Mouse (Mus musculus) cerebellum, adult 2 months (tissue): ENCODE data around the gene Scaf8. TPM values are rescaled to one million over a fixed set of nuclear protein-coding genes. Genes with fewer than 3 reads are reported as not detected.
"Not testable (repeated sequence)": the region's sequence is repeated elsewhere in the genome, so short reads cannot be mapped to it uniquely, and the experiment has no call there.

Source experiments
- DNase-seq, 2 experiments: peaks; one replicate each; pipeline ENCODE4 v3.0.0; 2021
- H3K27ac ChIP-seq: fragments of 200-500 bp; 2 replicates; pipeline ENCODE4 v1.5.1; 2012; ENCODE audit warnings: low read length, control low read depth, inconsistent platforms; ENCODE audit not compliant: insufficient read depth
- H3K27me3 ChIP-seq: fragments of 200-500 bp; 2 replicates; pipeline ENCODE4 v1.6.1; 2012; ENCODE audit warnings: inconsistent platforms, mild to moderate bottlenecking, low read length, moderate library complexity; ENCODE audit not compliant: control insufficient read depth, insufficient read depth
- H3K4me1 ChIP-seq: fragments of 200-500 bp; 2 replicates; pipeline ENCODE4 v1.6.1; 2011; ENCODE audit warnings: low read length; ENCODE audit not compliant: control insufficient read depth, insufficient read depth
- H3K4me3 ChIP-seq: fragments of 200-500 bp; replicated peaks from 2 replicates; pipeline ENCODE3; 2011; ENCODE audit warnings: mild to moderate bottlenecking, low read depth, low read length, control low read depth; ENCODE audit not compliant: insufficient read depth
- CTCF ChIP-seq: fragments of 200-500 bp; IDR thresholded peaks from 2 replicates; pipeline ENCODE4 v1.5.1; 2011; ENCODE audit warnings: low read depth, mild to moderate bottlenecking, control low read depth, low read length, moderate library complexity, borderline replicate concordance; ENCODE audit not compliant: insufficient read depth
- POLR2A ChIP-seq: fragments of 200-500 bp; IDR thresholded peaks from 2 replicates; pipeline ENCODE4 v1.6.1; 2011; ENCODE audit warnings: low read length, control low read depth, borderline replicate concordance; ENCODE audit not compliant: insufficient read depth
- WGBS: fragments of 180-500 bp; shearing (Covaris S2); methylation state at CpG from one replicate; pipeline ENCODE4 v1.1.7; 2018; 5-methylcytosine and 5-hydroxymethylcytosine counted together
- polyA plus RNA-seq: library from polyadenylated mRNA; depleted of rRNA; stranded (reverse); fragments of >200 nt; gene quantifications from 2 replicates; pipeline ENCODE4 v1.2.3, GENCODE M21; 2012

Scaf8 gene
- polyA plus RNA-seq, 1 experiment, result 35.1 TPM

- peak; percentile 67 to 77 for DNase-seq
- H3K4me1 ChIP-seq, H3K27ac ChIP-seq, H3K27me3 ChIP-seq: not testable (repeated sequence)
- H3K4me3 ChIP-seq, result peak overlapping the region; percentile 21
- TF ChIP-seq CTCF, result peak; percentile 38; the same call in 1 of the 2 replicates
- 2% methylated on average over 25 of the region's 25 CpGs for WGBS
Observed at GRCm38 (mm10) chr17:3082756-3083749, 31.7 kb upstream of the Scaf8 start.

- Histone ChIP-seq H3K4me3 (peak overlapping the region; percentile 70), H3K4me1 (no peaks in the 10 kb centered on the region), H3K27ac (peak overlapping the region; percentile 98), H3K27me3 (no peaks in the 10 kb centered on the region)
- under 1% methylated on average over 40 of the region's 40 CpGs for WGBS
- DNase-seq, result peak; percentile 95 to 96
- TF ChIP-seq POLR2A, result peak; percentile 67; the same call in 1 of the 2 replicates
- no peak for TF ChIP-seq CTCF
Observed at GRCm38 (mm10) chr17:3083886-3084550, 30.8 kb upstream of the Scaf8 start.

- H3K4me1 ChIP-seq, result no peaks in the 10 kb centered on the region
- peak overlapping the region; percentile 96 for H3K27ac ChIP-seq
- under 1% methylated on average over 31 of the region's 31 CpGs for WGBS
- TF ChIP-seq POLR2A (no peak), CTCF (peak; percentile 48; the same call in 1 of the 2 replicates)
- peak; percentile 71 to 78 for DNase-seq
- peak overlapping the region; percentile 70 for H3K4me3 ChIP-seq
- no peaks in the 10 kb centered on the region for H3K27me3 ChIP-seq
Observed at GRCm38 (mm10) chr17:3084551-3084930, 30.2 kb upstream of the Scaf8 start.

- H3K27me3 ChIP-seq, result no peaks in the 10 kb centered on the region
- no peak for DNase-seq
- TF ChIP-seq CTCF, result no peak
- TF ChIP-seq POLR2A, result no peak
- WGBS, result 68% methylated on average over 3 of the region's 3 CpGs
- no peak overlapping the region for H3K27ac ChIP-seq
- H3K4me3 ChIP-seq, result no peak overlapping the region
- H3K4me1 ChIP-seq, result no peaks in the 10 kb centered on the region
Observed at GRCm38 (mm10) chr17:3085152-3085551, 29.6 kb upstream of the Scaf8 start.

GRCm38 (mm10) chr17:3092682-3093081 lies 22.1 kb upstream of the Scaf8 start:
- WGBS, result 48% methylated on average over 4 of the region's 4 CpGs
- H3K4me1 ChIP-seq, result no peaks in the 10 kb centered on the region
- no peaks in the 10 kb centered on the region for H3K27me3 ChIP-seq
- H3K27ac ChIP-seq, result no peak overlapping the region
- no peak overlapping the region for H3K4me3 ChIP-seq
- TF ChIP-seq POLR2A, result no peak
- TF ChIP-seq CTCF, result no peak
- no peak for DNase-seq

- not testable (repeated sequence) for H3K27me3 ChIP-seq, H3K4me3 ChIP-seq, H3K4me1 ChIP-seq, DNase-seq, H3K27ac ChIP-seq
- WGBS, result 78% methylated on average over 1 of the region's 1 CpGs
Observed at GRCm38 (mm10) chr17:3099273-3099672, 15.5 kb upstream of the Scaf8 start.

GRCm38 (mm10) chr17:3102336-3103165 lies 12.2 kb upstream of the Scaf8 start:
- TF ChIP-seq CTCF, result no peak
- TF ChIP-seq POLR2A, result no peak
- H3K27ac ChIP-seq, result no peak overlapping the region
- 7% methylated on average over 14 of the region's 14 CpGs for WGBS
- H3K4me3 ChIP-seq, result no peak overlapping the region
- no peaks in the 10 kb centered on the region for H3K4me1 ChIP-seq
- DNase-seq, result peak in 1 of 2 experiments; percentile 34
- H3K27me3 ChIP-seq, result no peaks in the 10 kb centered on the region
